Mouse (Mus musculus): Measurements from ENCODE around the gene Zwilch.
"Not testable (repeated sequence)": the region's sequence is repeated elsewhere in the genome, so short reads cannot be mapped to it uniquely, and the experiment has no call there.

The Zwilch gene

DNA sequence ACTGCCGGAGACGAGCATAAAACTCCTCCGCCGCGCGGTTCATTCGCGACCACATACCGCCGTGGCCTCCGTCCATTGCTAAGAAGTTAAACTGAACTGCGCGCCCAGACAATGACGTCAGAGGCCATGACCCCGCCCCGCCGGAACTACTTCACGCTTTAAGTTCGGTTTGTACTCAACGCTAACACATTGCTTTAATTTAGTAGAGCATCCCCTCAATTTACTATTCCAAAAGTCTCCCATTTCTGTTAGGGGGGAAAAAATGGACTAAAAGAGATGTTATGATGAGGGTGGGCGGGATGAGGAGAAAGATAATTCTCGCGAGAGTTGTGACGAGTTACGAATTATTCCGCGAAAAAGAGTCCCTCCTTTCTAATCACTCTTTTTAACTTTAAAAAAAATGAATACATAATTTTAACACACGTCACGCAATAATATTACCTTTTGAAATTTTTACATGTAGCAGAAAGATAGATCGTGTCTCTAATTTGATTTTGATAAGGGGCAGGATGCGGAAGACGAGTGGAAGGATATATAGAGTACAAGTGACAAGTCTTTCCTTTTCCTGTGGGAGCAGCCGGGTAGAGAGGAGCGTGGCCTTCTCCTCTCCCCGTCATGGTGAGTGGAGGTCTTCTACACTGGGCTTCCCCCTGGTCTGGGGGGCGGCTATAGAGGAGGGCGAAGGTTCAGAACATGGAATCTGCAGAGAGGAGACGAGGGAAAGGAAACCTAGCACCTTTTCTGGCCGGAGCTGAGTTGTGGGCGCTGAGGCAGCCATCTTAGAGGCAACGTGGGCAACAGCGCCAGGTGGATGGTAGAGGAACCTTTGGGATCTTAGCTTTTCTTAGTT is at the start of gene Zwilch, which contains the start of gene Rpl4:
Gene Zwilch, minus strand, starts transcription at position 289 of the 850 bp plus-strand sequence.
Gene Rpl4, plus strand, starts transcription at position 560 of the 850 bp plus-strand sequence.
- peak; percentile 52 for DNase-seq (ENCODE audit: low spot score)

GRCm38 (mm10) chr9:64222098-64222497 is 49.2 kb upstream of the Zwilch start:
- no peak for DNase-seq (ENCODE audit: low spot score)

- no peak for DNase-seq (ENCODE audit: low spot score)
Observed at GRCm38 (mm10) chr9:64221480-64221879, 48.6 kb upstream of the Zwilch start.

DNA sequence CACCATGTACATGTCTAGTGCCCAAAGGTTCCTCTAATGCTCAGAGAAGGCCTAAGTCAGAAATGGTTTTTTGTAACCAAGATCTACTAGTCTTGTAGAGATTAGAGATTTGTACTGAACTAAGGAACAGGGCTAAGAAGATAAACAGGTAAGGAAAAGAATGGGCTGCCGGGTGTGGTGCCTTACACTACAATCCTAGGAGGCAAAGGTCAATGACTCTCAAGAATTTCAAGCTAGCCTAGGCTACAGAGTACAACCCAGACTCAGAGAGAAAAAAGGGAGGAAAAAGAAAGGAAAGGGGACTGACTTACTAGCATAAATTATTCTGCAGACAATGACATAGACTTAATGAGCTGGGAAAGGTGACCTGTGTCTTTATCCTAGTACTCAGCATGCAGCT is 47.7 kb upstream of the Zwilch start:
- no peak for DNase-seq (ENCODE audit: low spot score)

GRCm38 (mm10) chr9:64219772-64220420 is 47.0 kb upstream of the Zwilch start:
- DNase-seq (ENCODE audit: low spot score), result no peak

- DNase-seq (ENCODE audit: low spot score), result no peak
Observed at GRCm38 (mm10) chr9:64219305-64219704, 46.4 kb upstream of the Zwilch start.

DNA sequence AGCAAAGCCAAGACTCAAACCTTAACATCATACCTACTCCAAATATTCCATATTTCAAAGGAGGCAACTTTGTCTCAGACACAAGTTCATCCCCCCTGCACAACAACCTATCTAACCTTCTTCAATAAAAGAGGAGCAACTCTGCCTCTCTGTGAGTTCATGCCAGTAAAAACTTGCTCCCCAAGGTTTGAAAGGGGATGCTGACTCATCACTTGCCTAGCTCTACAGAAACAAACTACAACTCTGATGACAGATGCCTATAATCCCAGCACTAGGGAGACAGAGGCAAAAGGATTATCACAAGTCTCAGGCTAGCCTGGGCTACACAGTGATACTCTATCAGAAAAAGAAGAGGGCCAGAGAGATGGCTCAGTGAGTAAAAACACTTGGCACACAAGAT is 45.0 kb upstream of the Zwilch start:
- DNase-seq (ENCODE audit: low spot score), result no peak

DNA sequence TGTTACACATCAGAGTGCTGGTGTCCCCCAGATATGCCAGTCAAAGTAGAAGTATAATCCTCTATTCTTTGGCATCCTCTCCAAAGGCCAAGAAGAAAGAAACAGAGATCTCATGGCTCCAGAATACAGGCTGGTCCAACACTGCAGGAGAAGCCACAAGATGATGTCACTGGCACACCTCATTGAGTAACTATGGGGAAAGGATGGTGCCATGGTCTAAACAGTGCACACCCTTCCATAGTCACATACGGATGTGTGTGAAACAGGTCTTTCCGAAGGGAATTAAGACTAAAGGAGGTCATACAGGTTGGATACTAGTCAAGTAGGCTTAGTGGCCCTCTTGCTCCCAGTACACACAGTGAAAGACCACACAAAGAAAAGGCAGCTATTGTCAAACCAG is 43.7 kb upstream of the Zwilch start:
- no peak for DNase-seq (ENCODE audit: low spot score)

GRCm38 (mm10) chr9:64216090-64216489 is 43.2 kb upstream of the Zwilch start:
- no peak for DNase-seq (ENCODE audit: low spot score)

DNA sequence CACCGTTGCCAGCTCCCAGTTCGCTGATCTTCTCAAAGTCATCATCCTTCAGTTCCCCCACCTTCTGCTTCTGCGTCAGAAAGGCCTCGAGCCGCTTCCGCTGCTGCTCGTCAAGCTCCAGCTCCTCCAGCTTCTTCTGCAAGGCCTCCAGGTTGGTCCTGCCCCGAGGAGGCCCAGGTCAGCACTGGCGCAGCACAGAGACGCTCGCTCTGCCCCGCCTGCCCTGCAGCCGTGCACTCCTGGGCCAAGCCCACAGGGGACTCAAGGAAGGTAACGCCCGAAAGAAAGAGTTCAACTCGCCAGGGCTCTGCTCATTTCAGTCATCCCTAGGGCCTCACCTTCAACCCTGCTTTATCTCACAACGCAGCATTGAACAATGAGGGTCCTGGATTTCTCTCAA is 41.5 kb upstream of the Zwilch start:
- no peak for DNase-seq (ENCODE audit: low spot score)

- DNase-seq (ENCODE audit: low spot score), result no peak
Observed at GRCm38 (mm10) chr9:64207509-64208084, 34.7 kb upstream of the Zwilch start.

DNA sequence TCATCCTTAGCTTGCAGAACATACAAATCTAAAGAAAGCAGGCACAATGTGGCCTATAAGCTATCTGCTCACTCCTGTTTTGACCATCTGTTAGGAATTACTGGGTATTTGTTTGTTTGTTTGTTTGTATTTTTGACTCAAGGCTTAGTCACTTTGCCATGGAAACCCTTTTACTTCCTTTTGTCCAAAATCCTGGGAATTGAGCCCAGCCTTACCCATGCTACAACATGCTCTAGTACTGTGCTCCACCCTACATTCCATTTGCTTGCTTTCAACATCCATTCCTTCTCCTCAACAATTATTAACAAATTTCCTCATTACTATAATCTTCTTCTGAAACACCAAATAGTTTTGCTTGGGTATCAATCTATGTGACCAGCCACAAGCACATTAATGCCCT is 30.0 kb upstream of the Zwilch start:
- no peak for DNase-seq (ENCODE audit: low spot score)

GRCm38 (mm10) chr9:64202331-64202730 is 29.4 kb upstream of the Zwilch start:
- DNase-seq (ENCODE audit: low spot score), result no peak

GRCm38 (mm10) chr9:64199897-64200296 is 27.0 kb upstream of the Zwilch start:
- no peak for DNase-seq (ENCODE audit: low spot score)

DNA sequence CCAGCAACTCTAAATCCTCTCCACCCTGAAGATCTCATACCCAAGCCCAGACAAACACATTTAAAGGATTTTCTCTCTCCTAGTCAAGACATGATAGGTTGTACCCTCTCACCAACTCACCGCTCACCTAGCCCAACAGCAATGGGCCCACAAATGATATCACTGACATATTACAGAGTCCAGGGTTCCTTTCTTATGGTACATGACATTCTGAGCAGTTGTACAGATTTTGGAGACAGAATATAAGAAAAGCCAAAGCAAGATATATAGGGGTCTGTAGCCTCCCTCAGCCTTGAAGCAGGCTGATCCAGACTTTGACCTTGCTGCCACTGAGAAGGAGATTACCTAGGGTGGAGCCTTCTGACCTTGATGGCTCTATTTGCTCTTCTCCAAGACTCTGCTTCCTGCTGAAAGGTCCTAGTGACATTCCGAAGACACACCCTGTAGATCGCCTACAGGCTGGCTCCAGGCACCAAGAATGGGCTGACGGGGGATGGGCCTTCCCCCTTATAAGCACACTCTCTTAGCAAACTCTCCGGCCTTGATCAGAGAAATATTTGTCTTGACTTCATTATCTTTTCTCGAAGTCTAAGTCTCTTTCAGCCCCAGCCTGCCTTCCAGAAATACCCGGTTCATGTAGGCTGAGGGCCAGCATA is 26.0 kb upstream of the Zwilch start:
- DNase-seq (ENCODE audit: low spot score), result peak; percentile 26

DNA sequence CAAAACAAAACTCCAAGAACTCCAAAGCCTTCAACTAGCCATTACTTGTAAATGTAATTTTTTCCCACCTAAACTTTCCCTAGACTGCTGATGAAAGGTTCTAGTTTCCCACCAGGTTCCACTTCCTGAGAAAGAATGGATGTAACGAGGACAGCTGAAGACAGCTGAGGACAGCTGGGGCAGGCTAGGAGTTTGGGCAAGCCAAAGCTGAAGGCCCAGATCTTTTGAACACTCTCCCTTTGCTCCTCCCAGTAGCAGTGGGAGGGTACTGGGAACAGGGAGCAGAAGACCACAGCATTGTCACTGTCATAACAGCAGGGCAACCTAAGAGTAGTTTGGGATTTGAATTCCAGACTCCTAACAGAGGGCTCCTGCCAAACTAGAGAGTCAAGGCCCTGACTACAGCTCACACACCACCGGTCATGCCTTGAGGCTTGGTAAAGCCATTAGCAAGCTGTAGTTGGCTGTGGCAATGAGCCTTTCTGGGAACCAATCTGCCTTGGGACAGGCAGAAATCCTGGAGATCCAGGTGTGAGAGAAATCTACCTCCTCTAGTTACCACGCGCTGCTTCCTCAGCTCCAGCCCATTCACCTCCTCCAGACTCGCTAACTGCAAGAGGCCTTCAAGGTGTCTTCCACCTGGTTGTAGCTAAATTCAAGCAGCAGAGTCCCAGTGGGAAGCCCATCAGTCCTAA is 25.3 kb upstream of the Zwilch start:
- DNase-seq (ENCODE audit: low spot score), result no peak

GRCm38 (mm10) chr9:64197524-64197923 is 24.6 kb upstream of the Zwilch start:
- DNase-seq (ENCODE audit: low spot score), result no peak

- DNase-seq (ENCODE audit: low spot score), result no peak
Observed at GRCm38 (mm10) chr9:64195554-64195953, 22.6 kb upstream of the Zwilch start.

DNA sequence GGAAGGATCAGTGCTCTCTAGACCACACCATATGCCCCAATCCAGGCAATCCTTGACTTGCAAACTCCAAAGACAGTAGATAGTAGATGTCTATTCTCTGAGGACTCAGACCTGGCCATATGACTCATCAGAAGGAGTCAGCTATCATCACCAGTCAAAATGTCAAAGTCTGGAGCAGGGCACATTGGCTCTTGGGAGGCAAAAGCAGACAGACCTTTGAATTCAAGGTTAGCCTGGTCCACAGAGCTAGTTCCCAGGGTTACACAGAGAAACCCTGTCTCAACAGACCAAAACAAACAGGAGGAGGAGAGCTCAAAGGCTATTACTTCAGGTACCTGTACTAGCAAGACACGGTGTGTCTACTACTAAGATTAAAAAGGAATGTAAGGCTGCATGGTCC is 21.0 kb upstream of the Zwilch start:
- no peak for DNase-seq (ENCODE audit: low spot score)

DNA sequence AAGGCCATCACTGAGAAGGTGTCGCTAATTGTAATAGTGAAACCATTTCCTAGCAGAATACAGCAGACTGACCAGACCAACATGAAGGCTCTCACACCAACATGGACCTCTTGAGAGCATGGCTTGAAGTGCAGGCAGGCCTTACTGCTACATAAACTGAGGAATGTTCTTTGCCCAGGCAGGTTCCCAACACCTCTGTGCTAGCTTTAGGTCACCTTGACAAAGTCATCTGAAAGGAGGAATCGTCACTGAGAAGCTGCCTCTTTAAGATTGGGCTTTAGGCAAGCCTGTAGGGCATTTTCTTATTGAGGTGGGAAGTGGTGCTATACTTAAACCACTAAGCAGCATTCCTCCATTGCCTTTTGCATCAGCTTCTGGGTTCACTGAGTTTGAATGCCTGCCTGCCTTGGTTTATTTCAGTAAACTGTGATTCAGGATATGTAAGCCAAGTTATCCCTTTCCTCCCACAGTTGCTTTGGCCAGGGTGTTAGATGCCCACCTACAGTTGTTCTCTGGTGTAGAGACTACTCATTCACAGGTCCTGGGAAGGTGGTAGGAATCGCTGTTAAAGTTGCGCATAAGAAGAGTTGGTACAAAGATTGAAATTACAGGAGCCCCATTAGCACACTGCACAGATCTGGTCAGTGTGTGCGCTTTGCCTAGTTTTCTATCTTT is 11.4 kb upstream of the Zwilch start:
- no peak for DNase-seq (ENCODE audit: low spot score)

DNA sequence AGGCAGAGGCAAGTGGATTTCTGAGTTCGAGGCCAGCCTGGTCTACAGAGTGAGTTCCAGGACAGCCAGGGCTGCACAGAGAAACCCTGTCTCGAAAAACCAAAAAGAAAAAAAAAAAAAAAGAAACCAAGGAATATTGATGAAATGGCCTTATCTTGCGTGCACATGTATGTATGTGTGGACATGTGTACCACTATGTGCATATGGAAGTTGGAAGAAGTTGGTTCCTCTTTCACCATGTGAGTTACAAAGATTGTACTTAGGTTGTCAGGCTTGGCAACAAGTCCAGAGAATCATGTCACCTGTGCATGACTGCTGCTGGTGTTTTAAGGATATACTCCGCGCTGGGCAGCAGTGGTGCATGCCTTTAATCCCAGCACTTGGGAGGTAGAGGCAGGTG is 10.4 kb upstream of the Zwilch start:
- DNase-seq (ENCODE audit: low spot score), result not testable (repeated sequence)

Data from ovary, adult 18-20 months (tissue).